Mouse (Mus musculus) kidney, adult 9 months (tissue): ENCODE measurements around the gene Atoh8.

Experiments
- DNase-seq: peaks from one replicate; pipeline ENCODE4 v3.0.0; 2022

The Atoh8 gene

DNA sequence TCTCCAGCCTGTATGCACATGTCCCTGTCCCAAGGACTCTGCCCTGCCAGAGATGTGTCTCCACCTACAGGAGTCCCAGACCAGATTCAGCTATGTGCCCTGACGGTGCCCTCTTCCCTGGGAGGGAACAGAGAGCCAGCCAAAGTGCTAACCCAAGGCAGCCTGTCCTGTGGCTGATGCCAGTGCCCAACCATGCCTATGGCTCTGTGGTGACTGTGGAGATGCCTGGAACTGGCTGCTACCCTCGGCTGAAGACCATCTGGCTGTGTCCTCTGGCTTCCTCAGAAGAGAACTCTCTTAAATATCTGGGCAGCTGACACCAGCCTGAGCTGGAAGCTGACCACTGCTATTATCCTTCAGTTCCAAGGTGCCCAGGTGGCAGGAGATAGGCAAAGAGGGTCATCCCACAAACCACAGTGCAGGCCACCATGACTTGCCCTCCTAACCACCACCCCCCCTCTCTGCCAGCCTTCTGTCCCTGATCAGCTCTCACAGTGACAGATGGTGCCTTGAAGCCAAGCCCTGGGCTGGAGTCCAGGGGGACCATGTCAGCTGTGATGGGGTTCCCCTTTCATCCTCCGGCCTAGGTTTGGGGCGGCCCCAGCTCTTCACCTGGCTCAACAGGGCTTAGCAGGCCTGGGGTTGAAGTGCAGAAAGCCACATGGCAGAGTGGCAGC, 18.7 kb upstream of the Atoh8 start:
- DNase-seq = no peak

DNA sequence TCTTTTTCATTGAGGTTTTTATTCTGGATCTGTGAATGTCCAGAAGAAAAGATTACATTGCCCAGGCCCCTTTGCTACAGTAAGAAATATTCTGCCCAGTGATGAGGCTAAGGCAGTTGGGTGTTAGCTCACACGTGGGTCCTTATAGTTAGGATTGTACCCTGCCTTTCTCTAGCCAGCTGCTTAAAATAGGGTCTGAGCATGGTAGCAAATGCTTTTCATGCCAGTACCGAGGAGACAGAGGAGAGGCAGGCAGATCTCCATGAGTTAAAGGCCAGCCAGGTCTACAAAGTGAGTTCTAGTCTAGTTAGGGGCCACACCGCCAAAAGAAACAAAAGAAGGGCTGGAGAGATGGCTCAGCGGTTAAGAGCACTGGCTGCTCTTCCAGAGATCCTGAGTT, 17.8 kb upstream of the Atoh8 start:
- no peak for DNase-seq

DNA sequence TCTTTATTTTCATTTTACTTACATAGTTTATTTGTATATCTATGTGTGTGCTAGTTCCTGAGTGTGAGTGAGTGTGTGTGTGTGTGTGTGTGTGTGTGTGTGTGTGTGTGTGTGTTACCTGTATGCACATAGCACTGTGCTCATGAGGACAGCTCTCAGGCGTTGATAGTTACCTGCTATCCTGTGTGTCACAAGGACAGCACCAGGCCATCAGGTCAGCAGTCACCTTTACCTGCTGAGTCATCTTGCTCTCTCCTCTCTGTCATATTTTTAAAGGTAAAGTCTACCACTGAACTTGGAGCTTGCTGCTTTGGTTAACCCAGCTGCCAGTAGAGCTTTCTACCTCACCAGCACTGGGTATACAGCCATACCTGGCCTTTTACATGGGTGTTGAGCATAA, 17.1 kb upstream of the Atoh8 start:
- no peak for DNase-seq

DNA sequence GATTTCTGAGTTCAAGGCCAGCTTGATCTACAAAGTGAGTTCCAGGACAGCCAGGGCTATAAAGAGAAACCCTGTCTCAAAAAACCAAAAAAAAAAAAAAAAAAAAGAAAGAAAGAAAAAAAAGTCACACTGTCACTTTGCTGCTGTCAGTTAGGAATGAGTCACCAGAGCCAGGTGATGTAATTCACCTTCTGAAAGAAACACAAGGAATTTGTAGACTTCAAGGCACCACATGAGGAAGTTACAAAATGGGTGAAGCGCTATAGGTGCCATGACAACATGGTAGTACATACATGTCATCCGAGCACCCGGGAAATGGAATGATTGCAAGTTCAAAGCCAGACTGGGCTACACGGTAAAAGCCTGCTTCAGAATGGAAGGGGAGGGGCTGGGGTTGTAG, 14.6 kb upstream of the Atoh8 start:
- DNase-seq = no peak

DNA sequence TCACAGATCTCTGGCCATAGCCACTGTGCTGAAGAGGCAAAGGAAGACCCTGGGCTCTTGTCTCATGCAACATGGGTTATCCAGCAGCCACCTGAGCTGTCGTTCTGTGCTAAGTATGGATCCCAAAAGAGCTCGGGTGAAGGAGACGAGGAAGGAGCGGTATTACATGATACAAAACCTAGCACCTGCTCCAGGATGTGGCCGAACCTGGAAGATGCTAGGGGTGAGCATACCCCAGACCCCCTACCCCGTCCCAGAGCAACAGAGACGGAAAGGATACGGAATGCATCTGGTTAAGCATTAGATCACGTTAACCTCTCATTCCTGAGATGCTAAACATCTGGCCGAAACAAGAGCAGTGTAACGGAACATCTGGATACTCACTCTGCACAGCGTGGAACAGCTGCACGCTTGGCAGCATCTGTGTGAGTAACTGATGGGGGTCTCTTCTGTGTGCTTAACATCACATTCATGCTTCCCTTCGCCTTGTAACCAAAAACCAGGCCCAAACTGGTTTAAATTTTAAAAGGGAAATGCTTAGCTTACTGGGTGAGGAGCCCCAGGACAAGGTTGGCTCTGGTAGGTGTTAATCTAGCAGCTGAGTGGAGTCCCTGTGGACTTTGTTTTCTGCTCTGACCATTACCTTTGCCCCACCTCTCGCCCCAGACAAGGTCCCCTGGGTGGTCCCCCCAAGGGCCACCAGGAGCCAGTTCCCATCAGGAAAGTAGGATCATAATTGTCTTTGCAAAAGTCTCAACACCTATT, 13.0 kb upstream of the Atoh8 start:
- no peak for DNase-seq

DNA sequence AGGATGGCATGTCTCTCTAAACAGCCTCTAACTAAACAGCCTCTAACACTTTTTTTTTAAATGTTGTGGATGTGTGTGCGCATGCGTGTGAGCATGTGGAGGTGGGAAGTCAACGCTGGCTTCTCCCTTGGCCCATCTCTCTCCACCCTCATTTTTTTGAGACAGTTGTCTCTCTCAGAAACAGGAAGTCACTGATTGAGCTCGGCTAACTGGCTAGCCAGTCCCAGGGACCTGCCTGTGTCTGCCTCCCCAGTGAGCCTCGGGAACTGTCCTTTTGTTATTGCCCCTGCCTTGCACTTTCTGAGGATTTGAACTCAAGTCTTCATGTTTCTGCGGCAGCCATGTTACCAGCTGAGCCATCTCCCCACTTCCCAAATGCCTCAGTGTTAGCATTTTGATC, 10.9 kb upstream of the Atoh8 start:
- DNase-seq = no peak

DNA sequence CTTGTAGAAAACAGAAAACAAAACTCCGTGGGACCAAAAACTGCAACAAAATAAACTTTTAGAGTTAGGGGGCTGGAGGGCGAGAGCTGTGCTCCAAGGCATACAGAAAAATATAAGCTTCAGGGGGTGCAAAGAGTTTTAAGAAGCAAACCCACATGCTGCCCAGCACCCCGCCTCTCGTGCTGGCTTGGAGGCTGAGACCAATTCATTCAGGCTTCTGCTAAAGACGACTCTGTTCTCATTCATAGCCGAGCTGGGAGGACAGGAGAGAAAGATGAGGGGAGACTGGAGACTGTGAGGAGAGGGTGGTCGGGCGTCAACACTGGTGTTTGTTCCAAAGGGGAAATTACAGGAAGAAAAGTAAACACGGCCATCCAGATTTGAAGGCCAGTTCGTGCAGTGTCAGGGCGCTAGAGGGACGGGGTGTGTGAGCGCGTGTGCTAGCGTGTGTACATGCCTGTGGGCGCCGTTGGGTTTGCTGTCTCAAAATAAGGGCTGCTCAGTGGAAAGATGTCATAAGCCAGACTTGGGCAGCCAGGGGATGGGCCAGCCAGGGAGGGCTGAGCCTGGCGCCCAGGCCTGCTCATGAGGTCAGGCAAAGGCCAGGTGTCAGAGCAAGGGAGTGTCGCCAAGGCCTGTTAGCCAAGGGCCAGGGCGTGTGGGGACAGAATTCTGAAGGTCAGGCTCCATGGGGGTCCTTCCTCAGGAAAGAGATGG, 9.3 kb upstream of the Atoh8 start:
- peak; percentile 35 for DNase-seq

DNA sequence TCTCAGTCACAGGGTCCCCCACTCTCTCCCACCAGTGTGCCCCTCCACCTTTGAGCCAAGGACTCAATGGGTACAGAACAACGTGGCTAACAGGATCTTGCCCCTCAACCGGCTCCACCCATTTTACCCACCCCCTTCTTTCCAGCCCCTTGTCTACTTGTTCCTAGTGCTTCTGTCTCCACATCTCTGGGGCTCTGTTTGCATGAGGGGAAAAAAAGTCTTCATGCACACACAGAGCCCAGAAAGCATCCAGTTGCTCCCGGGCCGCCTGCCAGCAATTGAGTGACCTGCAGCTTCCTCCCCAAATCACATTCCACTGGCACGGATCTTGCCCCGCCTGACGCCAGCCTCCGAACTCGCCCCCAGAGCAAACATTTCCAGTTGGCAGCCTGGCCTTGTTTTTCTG, 8.8 kb upstream of the Atoh8 start:
- peak; percentile 89 for DNase-seq

DNA sequence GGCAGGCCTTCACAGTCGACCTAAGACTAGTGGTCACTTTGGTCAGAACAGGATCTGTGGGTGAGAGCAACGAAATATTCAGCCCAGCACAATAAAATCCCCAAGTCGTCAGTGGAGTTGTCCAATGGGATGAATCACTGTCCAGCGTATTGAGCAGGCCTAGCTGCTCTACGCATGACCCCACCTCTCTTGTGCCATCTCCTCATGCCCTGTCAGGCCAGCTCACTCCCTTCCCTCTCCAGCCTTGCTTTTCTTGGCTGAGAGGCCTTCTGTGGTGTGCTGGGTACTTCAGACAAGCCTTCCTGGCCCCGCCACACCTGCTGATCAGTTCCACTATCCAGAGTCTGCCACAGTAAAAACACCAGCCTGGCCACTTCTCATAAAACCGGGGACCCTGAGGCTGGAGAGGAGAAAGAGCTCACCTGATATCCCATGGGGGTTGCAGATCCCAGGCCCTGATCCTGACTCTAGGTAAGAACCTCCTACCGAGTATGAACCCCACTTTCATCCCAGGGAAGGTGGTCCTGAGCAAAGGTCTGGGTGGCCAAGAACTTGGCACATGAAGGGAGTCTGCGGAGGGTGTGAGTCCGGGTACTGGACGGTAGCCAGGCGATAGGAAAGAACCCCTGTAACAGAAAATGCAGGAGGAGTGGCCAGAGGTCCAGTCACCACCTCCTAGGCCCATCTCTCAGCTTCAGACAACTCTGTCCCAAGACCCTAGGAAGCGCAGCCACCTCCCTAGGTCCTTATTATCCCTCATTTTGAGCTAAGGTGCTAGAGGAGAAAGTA, 7.3 kb upstream of the Atoh8 start:
- no peak for DNase-seq

DNA sequence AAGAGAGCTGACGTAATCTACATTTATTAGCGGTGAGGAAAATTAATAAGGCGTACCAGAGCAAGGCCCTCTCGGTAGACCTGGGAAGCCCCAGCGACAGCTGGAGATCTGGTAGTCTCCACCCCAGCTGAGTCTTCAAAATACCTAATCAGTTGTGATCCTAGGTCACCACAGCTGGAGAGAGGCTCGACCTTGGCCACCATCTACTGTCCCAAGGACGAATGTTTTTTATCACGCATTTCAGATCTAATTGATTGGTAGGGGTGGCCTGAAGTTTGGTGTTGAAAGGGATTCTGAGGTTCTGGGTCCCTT, 6.4 kb upstream of the Atoh8 start:
- DNase-seq = no peak

DNA sequence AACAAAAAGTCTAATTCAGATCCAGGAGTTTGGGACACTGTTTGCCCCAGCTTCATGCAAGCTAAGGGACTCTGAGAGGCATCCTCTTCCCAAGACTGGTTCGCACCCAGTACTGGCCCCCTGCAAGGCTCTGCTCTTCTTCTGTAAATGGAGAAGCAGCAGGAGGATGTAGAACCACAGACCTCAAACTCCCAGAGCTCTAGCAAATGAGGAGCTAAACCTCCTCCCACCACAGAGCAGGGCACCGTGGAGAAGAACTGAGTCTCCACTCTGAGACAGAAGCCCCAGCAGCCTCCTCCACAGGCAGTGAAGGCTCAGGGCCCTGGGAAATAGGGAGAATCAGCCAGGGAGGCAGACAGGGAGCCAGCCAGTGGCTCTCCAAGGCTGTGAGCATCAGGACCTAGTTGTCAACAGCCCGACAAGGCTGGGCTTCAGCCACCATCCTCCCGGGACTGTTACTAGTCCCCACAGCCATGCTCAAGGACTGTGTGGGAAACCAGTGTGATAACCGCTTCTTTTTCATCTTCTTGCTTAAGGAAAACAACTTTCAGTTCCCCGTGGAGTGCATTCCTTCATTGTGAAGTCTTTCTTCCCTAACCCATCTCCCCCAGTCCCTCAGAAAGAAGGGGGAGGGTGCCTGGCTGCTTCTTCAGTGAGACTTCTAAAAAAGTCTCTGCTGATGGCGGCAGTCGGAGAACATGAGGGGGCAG, 5.9 kb upstream of the Atoh8 start:
- no peak for DNase-seq

DNA sequence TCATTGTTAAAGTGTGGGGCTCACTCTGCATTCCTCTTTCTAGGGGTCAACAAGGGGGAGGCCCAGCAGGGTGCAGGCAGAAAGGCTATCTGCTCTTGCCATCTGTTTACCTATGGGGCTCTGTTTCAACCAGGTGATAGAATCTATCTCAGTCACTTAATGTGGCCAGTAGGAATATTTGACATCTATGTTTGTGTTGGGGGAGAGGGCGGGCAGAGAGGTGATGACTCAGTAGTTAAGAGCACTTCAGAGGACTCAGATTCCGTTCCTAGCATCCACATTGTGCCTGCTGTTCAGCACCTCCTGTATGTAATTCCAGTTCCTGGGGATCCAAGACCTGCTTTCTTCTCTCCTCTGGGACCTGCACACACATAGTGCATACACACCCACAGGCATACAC, 4.7 kb upstream of the Atoh8 start:
- no peak for DNase-seq

DNA sequence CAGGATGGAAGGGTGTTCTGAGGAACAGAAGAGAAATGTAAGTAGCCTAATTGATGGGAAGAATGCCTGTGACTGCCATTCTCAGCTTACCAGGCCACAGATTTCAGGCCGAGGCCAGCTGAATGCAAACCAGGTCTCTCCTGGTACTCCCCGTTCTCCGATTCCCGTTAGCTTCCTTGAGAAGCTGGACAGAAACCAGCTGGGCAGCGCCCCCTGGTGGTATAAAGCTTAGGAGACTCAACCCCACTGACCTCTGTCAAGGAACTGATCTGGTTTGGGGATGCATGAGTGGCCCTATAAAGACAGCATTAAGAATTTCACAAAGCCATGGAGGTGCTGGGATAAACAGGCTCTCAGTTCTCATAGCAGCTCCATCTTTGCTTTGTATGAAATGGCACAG, 1.7 kb upstream of the Atoh8 start:
- DNase-seq = peak; percentile 91

DNA sequence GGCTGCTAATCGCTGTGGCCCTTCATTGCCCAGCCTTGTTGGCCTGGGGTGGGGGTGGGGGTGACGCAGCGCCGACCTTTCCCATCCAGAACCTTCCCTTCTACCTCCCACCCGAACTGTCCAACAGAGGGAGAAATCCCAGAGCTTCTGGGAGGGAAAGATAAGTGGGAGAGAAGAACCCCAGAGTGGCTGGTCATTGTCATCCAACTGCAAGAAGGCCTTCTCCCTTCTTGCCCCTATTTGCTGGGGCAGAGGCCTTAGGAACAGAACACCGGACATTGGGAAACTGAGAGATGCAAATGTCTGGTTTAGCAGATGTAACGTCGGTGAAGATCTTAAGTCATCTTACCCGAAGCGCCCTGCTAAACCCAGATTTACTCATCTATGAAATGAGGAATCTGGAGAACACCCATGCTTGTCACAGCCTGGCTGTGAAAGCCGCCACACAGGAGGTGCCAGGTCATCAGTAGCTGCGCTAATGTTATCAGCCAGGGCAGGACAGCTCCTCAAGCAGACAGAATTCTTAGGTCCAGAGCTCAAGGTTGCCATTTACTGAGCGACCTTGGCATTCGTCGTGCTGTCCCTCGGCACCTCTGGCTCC, 530 bp upstream of the Atoh8 start:
- no peak for DNase-seq

DNA sequence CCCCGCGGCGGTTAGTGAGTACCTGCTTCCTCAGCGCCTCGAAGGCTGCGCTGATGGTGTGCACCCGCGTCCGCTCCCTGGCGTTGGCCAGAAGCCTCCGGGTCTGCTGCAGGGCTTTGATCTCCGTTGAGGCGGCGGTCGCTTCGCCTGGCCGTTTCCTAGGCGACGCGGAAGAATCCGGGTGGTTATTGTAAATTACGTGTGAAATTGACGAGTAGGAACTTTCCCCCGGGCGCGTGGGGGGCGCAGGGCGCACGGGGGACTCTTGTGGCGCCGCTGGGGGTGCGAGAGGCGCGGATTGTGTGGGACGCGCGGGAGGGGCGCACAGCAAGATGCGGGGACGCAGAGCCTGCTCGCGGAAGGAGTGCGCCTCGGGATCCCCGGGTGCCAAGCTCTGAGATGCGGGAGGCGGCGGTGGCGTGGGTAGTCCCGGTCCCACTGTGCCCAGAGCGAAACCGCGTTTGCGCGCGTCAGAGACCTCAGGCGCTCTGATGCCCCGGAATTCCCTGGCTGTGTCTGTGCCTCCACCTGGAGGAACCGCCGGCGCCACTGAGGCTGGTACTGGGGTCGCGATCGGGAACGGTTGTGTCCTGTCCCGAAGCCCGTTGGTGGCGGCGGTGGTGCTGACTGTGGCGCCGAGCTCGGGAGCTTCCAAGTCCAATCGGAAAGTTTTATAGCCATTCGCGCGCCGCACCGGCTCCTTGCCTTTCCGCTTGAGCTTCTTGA, 842 bp downstream of the Atoh8 start:
- no peak for DNase-seq

DNA sequence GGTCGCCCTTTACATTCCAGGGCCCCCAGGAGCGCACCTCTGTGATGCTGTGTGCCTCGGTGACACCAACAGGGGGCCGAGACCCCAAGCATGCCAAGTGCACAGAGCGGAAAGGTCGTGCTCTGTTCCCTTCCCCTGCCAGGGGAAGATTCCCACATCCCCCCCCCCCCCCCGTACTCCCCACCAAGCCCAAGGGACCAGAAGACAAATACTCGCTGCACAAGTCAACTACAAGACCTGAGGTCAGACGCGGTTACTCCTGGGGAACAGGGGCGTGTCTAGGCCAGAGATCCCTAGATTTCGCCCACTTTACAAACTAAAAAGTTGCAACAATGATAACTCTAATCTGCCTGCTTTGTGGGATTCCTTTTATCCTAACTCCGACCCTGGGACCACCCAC, 1.4 kb downstream of the Atoh8 start:
- DNase-seq = no peak

DNA sequence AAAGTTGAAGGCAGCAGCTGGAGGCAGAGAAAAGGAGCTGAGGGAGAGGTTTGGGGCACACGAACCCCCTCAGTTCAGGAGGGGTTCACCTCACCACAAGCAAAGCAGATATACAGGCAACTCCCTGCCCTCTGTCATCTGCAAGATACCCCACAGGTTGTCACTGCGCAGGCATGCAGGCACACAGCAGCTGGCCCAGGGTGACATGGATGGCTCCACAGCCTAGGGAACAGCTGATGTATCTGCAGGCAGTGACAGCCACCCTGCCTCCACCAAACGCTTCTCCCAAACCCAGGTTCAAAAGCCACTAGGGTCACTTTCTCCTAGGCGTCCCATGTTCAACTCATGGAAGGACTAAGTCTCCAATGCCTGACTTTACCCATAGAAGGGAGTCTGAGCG, 2.5 kb downstream of the Atoh8 start:
- DNase-seq = no peak

DNA sequence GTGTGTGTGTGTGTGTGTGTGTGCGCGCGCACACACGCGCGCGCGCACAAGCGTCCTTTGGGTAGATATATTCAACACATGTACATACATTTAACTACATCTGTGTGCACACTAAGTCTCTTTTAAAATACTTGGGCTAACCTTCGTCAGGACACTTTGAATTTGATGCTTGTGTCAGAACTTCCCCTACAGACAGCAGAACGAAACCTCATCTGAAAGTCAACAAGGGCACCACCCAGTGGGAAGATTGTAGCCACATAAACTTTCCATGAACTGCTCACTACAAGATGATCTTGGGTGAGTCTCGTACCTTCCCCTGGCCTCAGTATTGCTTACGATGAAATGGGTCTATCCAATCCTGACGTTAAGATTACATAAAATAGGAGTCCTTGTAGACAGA, 3.0 kb downstream of the Atoh8 start:
- DNase-seq = no peak

DNA sequence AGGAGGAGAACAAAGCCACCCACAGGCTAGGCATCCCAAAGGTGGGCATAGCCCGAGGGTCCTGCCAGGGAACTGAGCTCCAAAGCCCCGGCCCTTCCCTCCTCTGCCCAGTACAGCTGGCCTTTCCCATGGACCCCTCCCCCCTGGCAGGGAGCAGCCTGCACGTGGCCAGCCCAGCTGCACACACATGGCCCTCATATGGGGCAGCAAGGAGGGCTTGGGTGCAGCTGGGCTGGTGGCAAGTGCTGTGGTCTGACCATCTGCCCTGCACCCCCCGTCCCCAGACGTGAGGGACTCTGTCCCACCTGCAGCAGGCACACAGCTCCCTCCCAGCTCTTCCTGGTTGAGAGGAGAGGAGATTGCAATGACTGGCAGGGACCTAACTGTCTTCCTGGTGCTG, 4.5 kb downstream of the Atoh8 start:
- DNase-seq = no peak

DNA sequence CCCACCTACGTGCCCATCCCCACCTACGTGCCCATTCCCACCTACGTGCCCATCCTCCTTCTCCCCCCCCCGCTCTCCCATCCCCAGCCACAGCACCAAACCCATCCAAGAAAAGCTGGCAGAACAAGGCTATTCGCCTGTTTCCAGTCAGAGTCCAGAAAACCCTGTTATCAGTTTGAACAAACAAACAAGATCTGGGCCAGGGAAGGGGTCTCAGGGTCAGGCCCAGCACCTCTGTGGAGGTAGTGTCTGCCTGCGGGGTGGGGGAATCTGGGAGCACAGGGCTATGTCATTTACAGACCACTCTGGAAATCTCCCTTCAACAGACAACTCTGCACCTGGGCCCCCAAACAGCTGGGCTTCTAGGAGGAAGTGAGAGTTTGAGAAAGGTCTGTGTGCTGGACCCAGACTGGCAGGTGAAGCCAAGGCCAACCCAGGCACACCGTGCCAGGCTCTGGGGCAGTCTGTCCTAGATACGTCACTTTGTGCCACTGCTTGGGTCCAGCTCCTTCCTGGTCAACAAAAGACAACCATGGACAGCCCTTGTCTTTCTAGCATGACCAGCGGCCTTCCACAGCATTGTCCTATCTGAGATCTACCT, 7.6 kb downstream of the Atoh8 start:
- DNase-seq = no peak

DNA sequence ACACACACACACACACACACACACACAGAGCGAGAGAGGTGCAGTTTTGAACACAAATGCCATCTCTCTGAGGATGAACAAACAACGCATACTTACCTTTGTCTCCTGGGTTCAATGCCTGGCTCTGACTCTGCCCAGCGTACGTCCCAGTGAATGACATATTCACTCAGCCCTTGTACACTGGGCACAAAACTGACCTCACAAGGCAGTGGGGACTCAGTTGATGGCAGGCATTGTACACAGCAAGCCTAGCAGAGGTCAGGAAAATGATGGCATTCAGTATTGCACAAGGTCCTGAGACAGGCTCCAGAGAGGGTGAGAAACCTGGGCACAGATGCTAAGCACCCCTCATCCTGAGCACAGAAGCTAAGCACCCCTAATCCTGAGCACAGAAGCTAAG, 8.4 kb downstream of the Atoh8 start:
- DNase-seq = no peak
